Mouse (Mus musculus) myocyte (in vitro differentiated cells): ENCODE data around the gene Slc25a39.

ENCODE experiments used
- E2F4 ChIP-seq: IDR thresholded peaks from one replicate; pipeline ENCODE4 v1.6.1; 2011; ENCODE audit warnings: mild to moderate bottlenecking, control low read depth, moderate library complexity; ENCODE audit not compliant: insufficient read depth
- MYOD1 ChIP-seq, 3 experiments: IDR thresholded peaks; one replicate each; pipeline ENCODE4 v1.6.1; 2011; ENCODE audit warnings: control low read depth in 2 of 3, low read depth in 2 of 3, mild to moderate bottlenecking in 2 of 3, moderate library complexity in 1 of 3; ENCODE audit not compliant: insufficient read length in 2 of 3, control insufficient read depth in 1 of 3
- POLR2A ChIP-seq: IDR thresholded peaks from one replicate; pipeline ENCODE4 v1.6.1; 2011; ENCODE audit warnings: low read depth, mild to moderate bottlenecking, control low read depth, moderate library complexity; ENCODE audit not compliant: insufficient read length
- POLR2AphosphoS2 ChIP-seq: IDR thresholded peaks from one replicate; pipeline ENCODE4 v1.6.1; 2011; ENCODE audit warnings: low read depth, control low read depth; ENCODE audit not compliant: insufficient read length
- TCF12 ChIP-seq: IDR thresholded peaks from one replicate; pipeline ENCODE4 v1.6.1; 2011; ENCODE audit warnings: mild to moderate bottlenecking, control low read depth; ENCODE audit not compliant: poor library complexity, insufficient read depth, severe bottlenecking
- TCF3 ChIP-seq: IDR thresholded peaks from one replicate; pipeline ENCODE4 v1.6.1; 2011; ENCODE audit warnings: low read depth, control low read depth; ENCODE audit not compliant: insufficient read length

- TF ChIP-seq POLR2A = no peak
- TF ChIP-seq POLR2AphosphoS2 = no peak
- no peak for TF ChIP-seq E2F4
- no peak for TF ChIP-seq TCF3
- no peak for TF ChIP-seq MYOD1 (IDR thresholded peaks at IDR 0.05; ENCODE audit: control insufficient read depth in 1 of 3, insufficient read length in 2 of 3, low read depth in 2 of 3)
- no peak for TF ChIP-seq TCF12
These were observed 21.3 kb upstream of the Slc25a39 start for GRCm38 (mm10) chr11:102428981-102429540.
